Mouse (Mus musculus): Measurements from ENCODE around the gene Olfr1086. TPM values are rescaled to one million over a fixed set of nuclear protein-coding genes. Genes with fewer than 3 reads are reported as not detected.
"Not testable (repeated sequence)": the region's sequence is repeated elsewhere in the genome, so short reads cannot be mapped to it uniquely, and the experiment has no call there.

Gene Olfr1086
- total RNA-seq (2022) = not detected

DNA sequence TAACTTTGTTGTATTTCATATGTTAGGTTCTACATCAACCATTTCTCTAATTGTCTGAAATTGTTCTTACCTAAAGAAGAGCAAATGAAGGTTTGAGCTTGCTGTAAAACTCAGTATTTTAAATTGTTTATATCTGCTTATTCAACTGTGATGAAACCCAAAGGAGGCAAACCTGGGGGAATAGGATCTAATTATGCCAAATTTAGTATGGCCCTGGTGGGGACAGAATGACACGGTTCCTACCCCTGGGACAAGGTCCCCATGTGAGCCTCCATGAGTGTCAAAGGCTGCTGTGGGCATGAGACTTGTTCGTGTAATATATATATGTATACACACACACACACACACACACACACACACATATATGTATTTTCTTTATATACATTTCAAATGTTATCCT lies at the start of gene Olfr1086:
Gene Olfr1086 (minus strand): TSS at position 101 of the 400 bp plus-strand sequence.
- no peak for DNase-seq (ENCODE audit: low spot score in 2 of 2)

DNA sequence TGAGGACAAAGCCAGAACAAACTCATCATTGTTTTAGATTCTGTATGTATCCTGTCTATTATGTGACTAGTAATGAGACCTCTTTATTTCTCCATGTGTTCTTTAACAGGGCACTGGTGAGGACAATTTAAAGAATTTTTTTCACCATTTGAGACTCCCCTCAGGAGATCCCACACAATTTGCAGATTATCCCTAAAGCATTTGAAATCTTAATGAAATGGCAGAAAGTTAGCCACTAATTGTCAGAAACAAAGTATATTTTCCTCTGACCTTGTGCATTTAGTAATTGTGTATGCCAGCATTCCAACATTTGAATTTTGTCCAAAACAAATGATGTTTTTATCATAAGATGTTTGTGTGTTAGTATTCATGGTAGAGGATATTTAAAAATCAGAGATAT lies 18.4 kb upstream of the Olfr1086 start, which contains the start of gene Olfr1087:
Gene Olfr1087 (minus strand): TSS at position 101 of the 400 bp plus-strand sequence.
- no peak for DNase-seq (ENCODE audit: low spot score in 2 of 2)

DNA sequence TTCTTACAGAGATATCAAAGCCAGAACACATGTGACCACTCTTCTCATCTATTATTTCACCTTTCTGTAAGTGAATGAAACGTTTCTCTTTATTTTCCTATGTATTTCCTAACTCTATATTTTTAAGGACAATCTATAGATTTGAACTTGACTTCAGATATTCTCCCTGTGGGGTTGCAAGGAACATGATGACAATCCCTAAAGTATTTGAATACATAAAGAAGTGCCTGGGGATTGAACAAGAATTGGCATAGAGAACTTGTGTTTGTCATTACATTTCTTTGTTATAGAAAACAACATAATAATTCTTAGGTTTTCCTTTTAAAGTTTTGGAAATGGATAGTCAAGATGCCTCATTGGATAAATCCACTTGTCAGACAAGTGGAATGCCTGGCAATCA lies 18.0 kb downstream of the Olfr1086 start, which contains the start of gene Olfr1085:
Gene Olfr1085 (minus strand): TSS at position 101 of the 400 bp plus-strand sequence.
- DNase-seq (ENCODE audit: low spot score in 2 of 2) = no peak

DNA sequence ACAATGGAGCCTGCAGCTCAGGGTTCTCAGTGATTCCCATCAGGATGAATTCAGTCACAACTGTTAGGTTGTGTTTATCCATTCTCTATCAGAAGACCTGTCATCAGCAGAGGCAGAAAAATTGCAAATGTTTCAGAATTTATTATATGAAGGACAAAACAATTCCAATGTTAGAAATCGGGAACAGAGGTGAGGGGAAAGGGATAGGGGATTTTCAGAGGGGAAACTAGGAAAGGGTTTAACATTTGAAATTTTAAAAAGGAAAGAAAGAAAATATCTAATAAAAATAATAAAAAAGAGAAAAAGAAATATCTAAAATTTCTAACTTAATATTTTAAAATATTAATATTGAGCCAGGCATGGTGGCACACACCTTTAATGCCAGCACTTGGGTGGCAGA lies 40.3 kb downstream of the Olfr1086 start, which contains the start of gene Olfr1084:
Gene Olfr1084 (minus strand): TSS at position 101 of the 400 bp plus-strand sequence.
- DNase-seq (ENCODE audit: low spot score in 2 of 2) = not testable (repeated sequence)

Other genes starting within 250 kb of the Olfr1086 start
- not detected for gene Olfr1065, start 229.5 kb downstream of the Olfr1086 start, total RNA-seq (2022)
- gene Olfr1066, start 223.8 kb downstream of the Olfr1086 start, total RNA-seq (2022) = not detected
- not detected for gene Olfr228, start 192.7 kb downstream of the Olfr1086 start, total RNA-seq (2022)
- gene Olfr1076, start 171.6 kb downstream of the Olfr1086 start, total RNA-seq (2022) = not detected
- gene Olfr1079, start 137.6 kb downstream of the Olfr1086 start, total RNA-seq (2022) = not detected
- gene Olfr1080, start 121.9 kb downstream of the Olfr1086 start, total RNA-seq (2022) = not detected
- gene Olfr1082, start 81.1 kb downstream of the Olfr1086 start, total RNA-seq (2022) = not detected
- gene Olfr1084, start 40.4 kb downstream of the Olfr1086 start, total RNA-seq (2022) = not detected
- not detected for gene Olfr1085, start 18.1 kb downstream of the Olfr1086 start, total RNA-seq (2022)
- gene Olfr1087, start 18.3 kb upstream of the Olfr1086 start, total RNA-seq (2022) = not detected
- gene Olfr1089, start 53.6 kb upstream of the Olfr1086 start, total RNA-seq (2022) = not detected
- gene Olfr1090, start 78.9 kb upstream of the Olfr1086 start, total RNA-seq (2022) = not detected
- not detected for gene Olfr1093, start 102.4 kb upstream of the Olfr1086 start, total RNA-seq (2022)
- not detected for gene Olfr141, start 129.9 kb upstream of the Olfr1086 start, total RNA-seq (2022)
- gene Olfr1094, start 144.6 kb upstream of the Olfr1086 start, total RNA-seq (2022) = not detected
- gene Olfr1095, start 171.6 kb upstream of the Olfr1086 start, total RNA-seq (2022) = not detected
- not detected for gene Gm13723, start 194.7 kb upstream of the Olfr1086 start, total RNA-seq (2022)
- gene Olfr1097, start 212.1 kb upstream of the Olfr1086 start, total RNA-seq (2022) = not detected
- not detected for gene Olfr1098, start 244.5 kb upstream of the Olfr1086 start, total RNA-seq (2022)

Data from layer of hippocampus, adult 8-10 months (tissue).